Mouse (Mus musculus) cerebellum, adult 18-20 months (tissue): Measurements from ENCODE around the gene Nfkbib.

Experiments used
- DNase-seq, 2 experiments: peaks; one replicate each; pipeline ENCODE4 v3.0.0; 2021

Gene Nfkbib

GRCm38 (mm10) chr7:28766173-28766879 is 986 bp downstream of the Nfkbib start, which contains the start of gene Sirt2:
Sirt2 (plus strand) TSS chr7:28766735.
- peak; percentile 95 to 99 for DNase-seq

- DNase-seq, result no peak
Measured at GRCm38 (mm10) chr7:28765211-28765610, 2.1 kb downstream of the Nfkbib start.

GRCm38 (mm10) chr7:28761907-28762306 is 5.4 kb downstream of the Nfkbib start:
- no peak for DNase-seq

DNA sequence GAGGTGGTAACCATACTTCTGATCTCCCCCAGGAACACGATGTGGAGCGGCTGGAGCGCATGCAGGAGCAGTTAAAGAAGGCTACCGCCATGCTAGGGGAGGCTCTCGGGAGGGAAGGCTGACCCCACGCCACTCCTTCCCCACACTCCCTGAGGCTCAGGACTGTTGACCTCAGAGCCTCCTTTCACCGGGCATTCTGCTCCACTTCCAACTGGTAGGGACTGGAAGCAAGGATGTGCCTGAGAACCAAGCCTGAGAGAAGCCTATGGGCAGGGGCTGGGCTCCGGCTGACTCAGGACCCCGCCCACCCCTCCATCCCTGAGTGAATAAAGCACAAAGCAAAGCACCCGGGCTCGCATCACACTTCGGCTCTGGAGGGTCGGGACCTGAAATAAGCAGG is 8.7 kb downstream of the Nfkbib start:
- no peak for DNase-seq

DNA sequence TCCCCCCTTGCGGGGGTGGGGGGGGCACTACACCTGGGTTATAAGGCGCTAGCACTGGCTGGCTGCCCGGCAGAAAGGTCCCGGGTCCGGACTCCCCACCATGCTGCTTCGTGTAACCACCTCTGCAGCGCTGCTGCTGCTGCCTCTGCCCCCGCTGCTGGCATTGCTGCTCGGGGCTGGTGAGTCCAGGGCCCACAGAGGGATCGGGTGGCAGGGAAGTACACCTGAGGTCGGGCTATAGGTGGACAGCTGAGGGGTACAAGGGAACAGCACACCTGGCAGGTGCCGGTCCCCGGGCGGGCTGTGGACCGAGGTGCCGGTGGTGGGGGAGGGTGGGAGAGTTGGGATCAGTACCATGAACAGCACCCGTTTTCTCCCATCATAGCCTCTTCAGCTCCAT is 11.2 kb downstream of the Nfkbib start, which contains the start of gene Ccer2:
Gene Ccer2, plus strand, starts transcription at position 96 of the 400 bp plus-strand sequence.
- no peak for DNase-seq

GRCm38 (mm10) chr7:28749935-28750334 is 17.4 kb downstream of the Nfkbib start:
- DNase-seq, result no peak

GRCm38 (mm10) chr7:28741709-28742438 is 25.4 kb downstream of the Nfkbib start, which contains the start of the genes Mrps12 and Sars2:
Mrps12 (minus strand) TSS chr7:28741820.
Sars2 (plus strand) TSS chr7:28741992.
- DNase-seq, result peak; percentile 97 to 98

- no peak for DNase-seq
Measured at GRCm38 (mm10) chr7:28741368-28741708, 26.0 kb downstream of the Nfkbib start.

GRCm38 (mm10) chr7:28740949-28741348 is 26.4 kb downstream of the Nfkbib start:
- no peak for DNase-seq

- no peak for DNase-seq
Measured at GRCm38 (mm10) chr7:28739829-28740228, 27.5 kb downstream of the Nfkbib start.

GRCm38 (mm10) chr7:28735701-28736100 is 31.6 kb downstream of the Nfkbib start:
- no peak for DNase-seq

- DNase-seq, result no peak
Measured at GRCm38 (mm10) chr7:28733211-28733610, 34.1 kb downstream of the Nfkbib start.

DNA sequence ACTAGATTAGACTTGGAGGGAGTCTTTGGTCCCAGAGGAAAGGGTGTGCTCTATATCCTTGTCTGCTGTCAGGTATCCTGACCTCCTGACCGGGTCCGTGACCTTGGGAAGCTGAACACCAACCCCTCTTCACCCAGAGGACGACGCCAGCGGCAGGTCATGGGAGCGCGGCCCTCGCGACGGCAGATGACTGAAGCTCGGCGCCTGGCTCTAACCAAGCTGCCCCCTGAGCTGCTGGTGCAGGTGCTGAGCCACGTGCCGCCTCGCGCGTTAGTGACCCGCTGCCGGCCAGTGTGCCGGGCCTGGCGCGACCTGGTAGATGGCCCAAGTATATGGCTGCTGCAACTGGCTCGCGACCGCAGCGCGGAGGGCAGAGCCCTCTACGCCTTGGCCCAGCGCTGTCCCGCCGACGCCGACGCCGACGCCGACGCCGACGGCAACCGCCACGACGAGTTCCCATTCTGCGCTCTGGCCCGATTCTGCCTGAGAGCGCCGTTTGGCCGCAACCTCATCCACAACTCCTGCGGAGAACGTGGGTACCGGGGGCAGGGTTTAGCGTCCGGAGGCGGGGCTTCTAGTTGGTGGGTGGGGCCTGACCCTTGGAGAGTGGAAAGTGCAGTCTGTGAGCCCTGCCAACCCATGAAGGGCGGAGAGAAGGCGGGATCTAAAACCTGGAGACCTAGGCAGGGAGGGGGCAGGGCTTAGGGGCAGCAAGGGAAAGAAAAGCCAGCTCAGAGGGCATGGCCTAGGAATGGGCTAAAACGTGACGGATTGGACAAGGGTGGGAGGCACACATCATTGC is 34.8 kb downstream of the Nfkbib start:
- peak; percentile 68 to 81 for DNase-seq

- peak in 1 of 2 experiments; percentile 26 for DNase-seq
Measured at GRCm38 (mm10) chr7:28727649-28728340, 39.5 kb downstream of the Nfkbib start.

- DNase-seq, result peak; percentile 87 to 88
Measured at GRCm38 (mm10) chr7:28726600-28726999, 40.7 kb downstream of the Nfkbib start.

- no peak for DNase-seq
Measured at GRCm38 (mm10) chr7:28724613-28725012, 42.7 kb downstream of the Nfkbib start.

- no peak for DNase-seq
Measured at GRCm38 (mm10) chr7:28722079-28722478, 45.2 kb downstream of the Nfkbib start.

DNA sequence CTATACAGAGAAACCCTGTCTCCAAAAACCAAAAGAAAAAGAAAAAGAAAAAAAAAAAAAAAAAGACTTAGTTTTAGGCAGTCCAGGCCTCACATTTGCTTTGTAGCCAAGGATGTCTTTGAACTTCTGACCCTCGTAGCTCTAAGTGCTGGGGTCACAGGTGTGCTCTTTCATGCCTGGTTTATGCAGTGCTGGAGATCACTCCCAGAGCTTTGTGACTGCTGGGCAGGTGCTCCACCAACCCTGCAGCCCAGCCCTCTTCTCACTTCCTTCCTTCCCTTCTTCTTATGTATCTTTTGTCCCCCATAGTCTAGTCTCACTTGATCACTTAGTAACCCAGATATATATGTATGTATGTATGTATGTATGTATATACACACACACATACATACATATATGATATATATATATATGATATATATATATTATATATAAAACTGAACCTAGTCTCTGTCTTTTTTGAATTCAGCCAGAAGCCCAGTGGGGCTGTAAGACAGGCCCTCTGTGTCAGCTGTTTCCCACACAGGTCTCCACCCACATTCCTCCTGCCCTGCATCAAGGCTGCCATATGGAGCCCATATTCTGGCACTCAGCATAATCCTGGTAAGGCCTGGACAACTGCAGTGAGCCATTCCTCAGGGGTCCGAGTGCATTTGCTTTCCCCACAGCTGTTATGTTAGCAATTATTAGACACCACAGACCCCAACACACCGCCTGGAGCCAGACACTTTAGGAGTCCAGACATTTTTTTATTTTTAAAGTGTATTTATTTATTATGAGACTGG is 46.4 kb downstream of the Nfkbib start:
- DNase-seq, result no peak

- no peak for DNase-seq
Measured at GRCm38 (mm10) chr7:28719650-28720049, 47.7 kb downstream of the Nfkbib start.

GRCm38 (mm10) chr7:28719159-28719558 is 48.2 kb downstream of the Nfkbib start:
- no peak for DNase-seq

DNA sequence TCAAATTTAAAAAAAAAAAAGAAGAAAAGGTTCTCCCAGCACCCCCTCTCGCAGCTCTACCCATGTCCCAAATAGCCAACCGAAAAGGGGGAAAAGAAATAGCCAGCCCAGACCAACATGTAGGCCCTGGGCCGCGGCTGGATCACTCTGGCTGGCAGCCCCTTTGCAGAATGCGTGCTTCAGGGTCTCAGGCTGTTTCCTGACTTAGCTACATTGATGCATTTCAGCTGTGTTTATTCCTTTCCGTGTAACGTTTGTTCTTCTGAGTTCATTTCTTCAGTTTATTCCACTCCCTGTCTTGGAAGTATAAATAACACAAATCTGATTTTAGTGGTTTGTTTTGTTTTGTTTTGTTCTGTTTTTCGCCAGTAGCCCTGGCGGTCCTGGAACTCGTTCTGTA is 49.6 kb downstream of the Nfkbib start:
- DNase-seq, result no peak
